ENCODE assay signal across 26 mouse cellular contexts in genomic region chr11:90380131-90380685, GRCm38 (mm10). TPM values are rescaled to one million over a fixed set of nuclear protein-coding genes. Genes with fewer than 3 reads are reported as not detected.
DNase-seq lines count a peak whose midpoint lies in the region; ATAC-seq and TF ChIP-seq lines count a peak whose summit lies in the region.
"Had no signal": no experiment of that assay in that cellular context is flagged by ENCODE, and none has a peak within 500 bp of the region (broad histone marks: within the 10 kb centered on the region; RNA-seq: fewer than 3 reads in every experiment).

No protein-coding gene starts in this region.

- 86% methylated on average over 10 of the region's 10 CpGs for WGBS in forebrain, embryonic 10.5 days
- WGBS in forebrain, embryonic 16.5 days: 83% methylated on average over 10 of the region's 10 CpGs
- WGBS in heart, postnatal 0 days: 71% methylated on average over 10 of the region's 10 CpGs

- TF ChIP-seq CTCF in heart, postnatal 0 days (IDR thresholded peaks at IDR 0.05; ENCODE audit: low read depth): no peak

- peaks cover 19% of the 10 kb centered on the region for H3K4me1 ChIP-seq in forebrain, embryonic 10.5 days
- H3K4me1 ChIP-seq in forebrain, embryonic 16.5 days (replicated peaks; ENCODE audit: control insufficient read depth, insufficient read depth, low read length): peaks cover 18% of the 10 kb centered on the region
- peaks cover 16% of the 10 kb centered on the region for H3K4me1 ChIP-seq in heart, postnatal 0 days (ENCODE audit: control insufficient read depth, insufficient read depth)

- no peak for TF ChIP-seq EP300 in heart, postnatal 0 days (IDR thresholded peaks at IDR 0.05; ENCODE audit: low read depth)

- H3K9me3 ChIP-seq in forebrain, embryonic 10.5 days: no peaks in the 10 kb centered on the region
- H3K9me3 ChIP-seq in forebrain, embryonic 16.5 days (ENCODE audit: control insufficient read depth, low read length): no peaks in the 10 kb centered on the region
- H3K9me3 ChIP-seq in heart, postnatal 0 days (replicated peaks; ENCODE audit: control insufficient read depth, low read length): no peaks in the 10 kb centered on the region
- H3K9me3 ChIP-seq: embryonic facial prominence, embryonic 12.5 days; forebrain, embryonic 12.5 days; hindbrain, embryonic 13.5 days had no signal

- no peak overlapping the region for H3K4me3 ChIP-seq in forebrain, embryonic 10.5 days
- H3K4me3 ChIP-seq in forebrain, embryonic 16.5 days (replicated peaks; ENCODE audit: low read length): no peak overlapping the region
- no peak overlapping the region for H3K4me3 ChIP-seq in heart, postnatal 0 days (ENCODE audit: low read depth, low read length)
- H3K4me3 ChIP-seq: embryonic facial prominence, embryonic 12.5 days; erythroblast, embryonic 14.5 days; forebrain, embryonic 12.5 days; hindbrain, embryonic 13.5 days; layer of hippocampus, adult 2 months had no signal

- H3K36me3 ChIP-seq in forebrain, embryonic 10.5 days (replicated peaks): no peaks in the 10 kb centered on the region
- H3K36me3 ChIP-seq in forebrain, embryonic 16.5 days (ENCODE audit: control insufficient read depth, insufficient read depth): no peaks in the 10 kb centered on the region
- H3K36me3 ChIP-seq in heart, postnatal 0 days (replicated peaks; ENCODE audit: control insufficient read depth, insufficient read depth, low read length): no peaks in the 10 kb centered on the region
- H3K36me3 ChIP-seq: embryonic facial prominence, embryonic 12.5 days; forebrain, embryonic 12.5 days; hindbrain, embryonic 13.5 days had no signal

- H3K4me2 ChIP-seq in forebrain, embryonic 16.5 days (ENCODE audit: low read length): no peak overlapping the region
- H3K4me2 ChIP-seq in heart, postnatal 0 days (ENCODE audit: low read depth, low read length): no peak overlapping the region
- H3K4me2 ChIP-seq: embryonic facial prominence, embryonic 12.5 days; forebrain, embryonic 12.5 days; heart, embryonic 11.5 days; hindbrain, embryonic 13.5 days had no signal

- peaks cover 51% of the 10 kb centered on the region for H3K27me3 ChIP-seq in forebrain, embryonic 10.5 days (ENCODE audit: poor library complexity, severe bottlenecking)
- 0 out of 2 replicates have a peak, but pooled peaks cover 2% of the 10 kb centered on the region for H3K27me3 ChIP-seq in forebrain, embryonic 16.5 days (replicated peaks; ENCODE audit: control insufficient read depth, insufficient read depth, low read length)
- H3K27me3 ChIP-seq in heart, postnatal 0 days (ENCODE audit: control insufficient read depth, insufficient read depth, low read length): no peaks in the 10 kb centered on the region
- H3K27me3 ChIP-seq: embryonic facial prominence, embryonic 12.5 days had no signal

- no peak overlapping the region for H3K9ac ChIP-seq in forebrain, embryonic 16.5 days (replicated peaks; ENCODE audit: low read depth, low read length)
- H3K9ac ChIP-seq in heart, postnatal 0 days (replicated peaks; ENCODE audit: low read depth, low read length): no peak overlapping the region
- H3K9ac ChIP-seq: embryonic facial prominence, embryonic 12.5 days; forebrain, embryonic 12.5 days; hindbrain, embryonic 13.5 days; liver, embryonic 14.5 days had no signal

- DNase-seq in forebrain, embryonic 10.5 days (ENCODE audit: extremely low spot score, low spot score): no peak
- DNase-seq in heart, postnatal 0 days (ENCODE audit: low spot score): no peak
- DNase-seq in heart, adult 8-10 months (ENCODE audit: low spot score): no peak
- DNase-seq in frontal cortex, adult 2 months (ENCODE audit: extremely low spot score in 1 of 2, low spot score in 1 of 2): no peak
- DNase-seq: adrenal gland, postnatal 25 days; cerebellum, adult 11-12 months; gastrocnemius, postnatal 36 days; heart, postnatal 10 days; left cerebral cortex, postnatal 4 days; lung, adult 2 months; lung, postnatal 10 days; midbrain, embryonic 14.5 days had no signal

- no peak for ATAC-seq in forebrain, embryonic 16.5 days
- ATAC-seq in heart, postnatal 0 days (ENCODE audit: insufficient read depth, low read depth): no peak
- peak; percentile 15; the same call in 1 of the 2 replicates for ATAC-seq in common myeloid progenitor, adult 5-6 weeks (replicated peaks; ENCODE audit: low read depth, poor library complexity, severe bottlenecking)
- ATAC-seq in granulocyte monocyte progenitor cell, adult 5-6 weeks (replicated peaks; ENCODE audit: poor library complexity, severe bottlenecking): peak; percentile 20; the same call in 1 of the 2 replicates
- ATAC-seq: intestine, embryonic 16.5 days; Patski had no signal

- 0 out of 2 replicates have a peak overlapping the region, but pooled peaks have one; percentile 21 for H3K27ac ChIP-seq in forebrain, embryonic 10.5 days
- no peak overlapping the region for H3K27ac ChIP-seq in forebrain, embryonic 16.5 days (ENCODE audit: low read length)
- H3K27ac ChIP-seq in heart, postnatal 0 days (ENCODE audit: low read depth): peak overlapping the region; percentile 92
- H3K27ac ChIP-seq: embryonic facial prominence, embryonic 12.5 days; forebrain, embryonic 12.5 days; hindbrain, embryonic 13.5 days; layer of hippocampus, adult 2 months; liver, embryonic 14.5 days; macrophage had no signal

RNA-seq across cellular contexts. Expression of gene Hlf, which starts 10.5 kb away (rescaled TPM):
- 0.73 and 1.3 TPM in 2 replicates for polyA plus RNA-seq in forebrain, embryonic 10.5 days (2016; fragmentation: Nextera tagmentation; extraction: Ambion mirVana)
- 5.7 and 5.9 TPM in 2 replicates for polyA plus RNA-seq in forebrain, embryonic 16.5 days (2015; fragmentation: Nextera tagmentation; extraction: Ambion mirVana)
- total RNA-seq in heart, postnatal 0 days (2014; rRNA removed; ENCODE audit: low replicate concordance): 5.4 and 7.6 TPM in 2 replicates
- polyA plus RNA-seq in heart, postnatal 0 days (2015; fragmentation: Nextera tagmentation; extraction: Ambion mirVana): 6.8 and 7.0 TPM in 2 replicates
- 10 to 100 TPM; 14.6 to 34.7 (median 21.5) TPM for total RNA-seq in heart, adult 8-10 months (2022)
- total RNA-seq in common myeloid progenitor, adult 5-6 weeks (2017): 9.2 and 15.9 TPM in 2 replicates
- 10.2 and 11.0 TPM in 2 replicates for total RNA-seq in granulocyte monocyte progenitor cell, adult 5-6 weeks (2014; fragmentation: Nextera tagmentation)
- 2.3 and 2.5 TPM in 2 replicates for total RNA-seq in granulocyte monocyte progenitor cell, adult 5-6 weeks (2017)
- polyA plus RNA-seq in frontal cortex, adult 2 months (2012; rRNA removed): 76.4 and 93.9 TPM in 2 replicates
- total RNA-seq: monocyte, adult 5-6 weeks had no signal

Comparison
In these comparisons a context has a peak if more than half of its experiments do, and no peak if none do; other contexts are left out.
1. ATAC-seq: peak in common myeloid progenitor, adult 5-6 weeks (single experiment) and granulocyte monocyte progenitor cell, adult 5-6 weeks (single experiment); none in forebrain, embryonic 16.5 days (single experiment) and heart, postnatal 0 days (single experiment).